In genomic region chr6:43442191-43442590, GRCm38 (mm10) we compare ENCODE assay signal across 24 mouse cellular contexts.
DNase-seq lines count a peak whose midpoint lies in the region; ATAC-seq and TF ChIP-seq lines count a peak whose summit lies in the region.
"Had no signal": no experiment of that assay in that cellular context is flagged by ENCODE, and none has a peak within 500 bp of the region (broad histone marks: within the 10 kb centered on the region; RNA-seq: fewer than 3 reads in every experiment).

No protein-coding gene starts in this region.

- H3K4me3 ChIP-seq in MEL (ENCODE audit: control insufficient read depth in 1 of 2, insufficient read depth in 1 of 2, low read depth in 2 of 2, low read length in 2 of 2) = no peak overlapping the region
- H3K4me3 ChIP-seq in forebrain, embryonic 12.5 days (replicated peaks) = no peak overlapping the region
- H3K4me3 ChIP-seq: embryonic facial prominence, embryonic 12.5 days; embryonic facial prominence, embryonic 15.5 days; forebrain, embryonic 15.5 days; heart, adult 2 months; heart, embryonic 10.5 days; heart, embryonic 13.5 days; hindbrain, embryonic 12.5 days; hindbrain, embryonic 15.5 days had no signal

- ATAC-seq in forebrain, embryonic 12.5 days (ENCODE audit: low FRiP score) = no peak
- ATAC-seq: forebrain, embryonic 15.5 days; intestine, postnatal 0 days; Patski had no signal

- no peak for TF ChIP-seq RAD21 in MEL (IDR thresholded peaks at IDR 0.05; ENCODE audit: low read depth, low read length)

- no peak for TF ChIP-seq EP300 in MEL (IDR thresholded peaks at IDR 0.05; ENCODE audit: low read depth in 1 of 2, low read length in 2 of 2)

- H3K9ac ChIP-seq in MEL (ENCODE audit: control insufficient read depth, low read depth, low read length, poor library complexity, severe bottlenecking) = no peak overlapping the region
- H3K9ac ChIP-seq in forebrain, embryonic 12.5 days = no peak overlapping the region
- H3K9ac ChIP-seq: embryonic facial prominence, embryonic 12.5 days; embryonic facial prominence, embryonic 15.5 days; forebrain, embryonic 15.5 days; heart, embryonic 13.5 days; hindbrain, embryonic 12.5 days; hindbrain, embryonic 15.5 days had no signal

- no peaks in the 10 kb centered on the region for H3K4me1 ChIP-seq in MEL (ENCODE audit: control insufficient read depth in 1 of 2, insufficient read depth in 2 of 2, low read length in 2 of 2)
- no peaks in the 10 kb centered on the region for H3K4me1 ChIP-seq in forebrain, embryonic 12.5 days
- H3K4me1 ChIP-seq: embryonic facial prominence, embryonic 12.5 days; embryonic facial prominence, embryonic 15.5 days; forebrain, embryonic 15.5 days; heart, embryonic 10.5 days; hindbrain, embryonic 12.5 days; hindbrain, embryonic 15.5 days had no signal

- H3K79me2 ChIP-seq in MEL (ENCODE audit: control insufficient read depth, insufficient read depth, low read length, poor library complexity) = no peaks in the 10 kb centered on the region

- no peak overlapping the region for H3K27ac ChIP-seq in MEL (ENCODE audit: control insufficient read depth, low read depth, low read length)
- no peak overlapping the region for H3K27ac ChIP-seq in forebrain, embryonic 12.5 days
- H3K27ac ChIP-seq: embryonic facial prominence, embryonic 12.5 days; embryonic facial prominence, embryonic 15.5 days; forebrain, embryonic 15.5 days; heart, adult 2 months; heart, embryonic 10.5 days; heart, embryonic 13.5 days; hindbrain, embryonic 12.5 days; hindbrain, embryonic 15.5 days had no signal

- DNase-seq in 3T3-L1 (ENCODE audit: low read depth, low spot score) (peak; percentile 75), MEL (ENCODE audit: low read depth, low spot score) (peak; percentile 23), adipocyte (ENCODE audit: low spot score) (peak; percentile 55)
- DNase-seq in layer of hippocampus, postnatal 25 days (ENCODE audit: extremely low spot score in 1 of 2, low spot score in 1 of 2) = no peak
- no peak for DNase-seq in frontal cortex, postnatal 25 days (ENCODE audit: low spot score in 2 of 2)
- DNase-seq: adrenal gland, adult 8-10 months; adrenal gland, postnatal 36 days; cerebellum, adult 2 months; cerebellum, adult 9-11 months; gastrocnemius, postnatal 10 days; gastrocnemius, postnatal 36 days; heart, adult 2 months; heart, postnatal 14 days; kidney, adult 8-10 months had no signal

- WGBS in forebrain, embryonic 12.5 days = 86% methylated on average over 3 of the region's 3 CpGs

- no peaks in the 10 kb centered on the region; a peak in 1 of 4 replicates for H3K36me3 ChIP-seq in MEL (ENCODE audit: control insufficient read depth in 1 of 2, insufficient read depth in 2 of 2, low read length in 2 of 2)
- H3K36me3 ChIP-seq in forebrain, embryonic 12.5 days (replicated peaks) = no peaks in the 10 kb centered on the region
- H3K36me3 ChIP-seq: embryonic facial prominence, embryonic 12.5 days; embryonic facial prominence, embryonic 15.5 days; forebrain, embryonic 15.5 days; heart, embryonic 10.5 days; heart, embryonic 13.5 days; hindbrain, embryonic 12.5 days; hindbrain, embryonic 15.5 days had no signal

- no peaks in the 10 kb centered on the region for H3K9me3 ChIP-seq in MEL (replicated peaks; ENCODE audit: insufficient read depth, low read length)
- H3K9me3 ChIP-seq in forebrain, embryonic 12.5 days = no peaks in the 10 kb centered on the region
- H3K9me3 ChIP-seq: embryonic facial prominence, embryonic 12.5 days; embryonic facial prominence, embryonic 15.5 days; forebrain, embryonic 15.5 days; heart, embryonic 10.5 days; heart, embryonic 13.5 days; hindbrain, embryonic 12.5 days; hindbrain, embryonic 15.5 days had no signal

- H3K4me2 ChIP-seq in forebrain, embryonic 12.5 days = no peak overlapping the region
- H3K4me2 ChIP-seq: embryonic facial prominence, embryonic 12.5 days; embryonic facial prominence, embryonic 15.5 days; forebrain, embryonic 15.5 days; heart, embryonic 13.5 days; hindbrain, embryonic 12.5 days; hindbrain, embryonic 15.5 days had no signal

- H3K27me3 ChIP-seq in MEL (ENCODE audit: control insufficient read depth in 1 of 2, insufficient read depth in 2 of 2, low read length in 2 of 2) = no peaks in the 10 kb centered on the region
- H3K27me3 ChIP-seq in forebrain, embryonic 12.5 days = no peaks in the 10 kb centered on the region
- H3K27me3 ChIP-seq: embryonic facial prominence, embryonic 12.5 days; embryonic facial prominence, embryonic 15.5 days; forebrain, embryonic 15.5 days; heart, embryonic 13.5 days; hindbrain, embryonic 12.5 days; hindbrain, embryonic 15.5 days; Patski had no signal

- no peak for TF ChIP-seq POLR2A in MEL (IDR thresholded peaks at IDR 0.05; ENCODE audit: control insufficient read depth in 1 of 2, insufficient read depth in 1 of 2, low read depth in 1 of 2, low read length in 2 of 2, poor library complexity in 1 of 2)

- TF ChIP-seq CTCF in MEL (IDR thresholded peaks at IDR 0.05 in 2 of 3, conservative IDR thresholded peaks at IDR 0.05 in 1 of 3; ENCODE audit: control insufficient read depth in 1 of 3, insufficient read depth in 1 of 3, low read depth in 2 of 3, low read length in 3 of 3, poor library complexity in 1 of 3, severe bottlenecking in 1 of 3) = no peak

TF ChIP-seq in MEL, 35 proteins besides CTCF, POLR2A, EP300 and RAD21:
- no peak for TF ChIP-seq TBP (IDR thresholded peaks at IDR 0.05; ENCODE audit: low read depth, low read length)
- no peak for TF ChIP-seq MYC (IDR thresholded peaks at IDR 0.05; ENCODE audit: low read depth, low read length)
- no peak for TF ChIP-seq GABPA (IDR thresholded peaks at IDR 0.05; ENCODE audit: low read depth, low read length)
- no peak for TF ChIP-seq TCF12 (IDR thresholded peaks at IDR 0.05; ENCODE audit: low read depth, low read length)
- no peak for TF ChIP-seq MAX (IDR thresholded peaks at IDR 0.05; ENCODE audit: low read length)
- TF ChIP-seq ZNF384 (IDR thresholded peaks at IDR 0.05; ENCODE audit: low read depth, low read length) = no peak
- TF ChIP-seq CHD2 (IDR thresholded peaks at IDR 0.05; ENCODE audit: low read length) = no peak
- no peak for TF ChIP-seq ZKSCAN1 (IDR thresholded peaks at IDR 0.05; ENCODE audit: low read depth, low read length)
- no peak for TF ChIP-seq SIN3A (IDR thresholded peaks at IDR 0.05; ENCODE audit: low read length)
- TF ChIP-seq POLR2AphosphoS2 (IDR thresholded peaks at IDR 0.05; ENCODE audit: low read length) = no peak
- TF ChIP-seq GATA1 (IDR thresholded peaks at IDR 0.05; ENCODE audit: low read depth, low read length) = no peak
- TF ChIP-seq BHLHE40 (IDR thresholded peaks at IDR 0.05; ENCODE audit: borderline replicate concordance, low read depth, low read length) = no peak
- TF ChIP-seq RCOR1 (IDR thresholded peaks at IDR 0.05; ENCODE audit: low read depth, low read length) = no peak
- no peak for TF ChIP-seq SMC3 (IDR thresholded peaks at IDR 0.05; ENCODE audit: low read depth, low read length)

Comparison
In these comparisons a context has a peak if more than half of its experiments do, and no peak if none do; other contexts are left out.
1. DNase-seq: peak in 3T3-L1 (single experiment), MEL (single experiment) and adipocyte (single experiment); none in layer of hippocampus, postnatal 25 days (0 of 2) and frontal cortex, postnatal 25 days (0 of 2).